8 mouse cellular contexts compared by ENCODE assay signal in genomic region chr1:10835653-10836415, GRCm38 (mm10).
DNase-seq lines count a peak whose midpoint lies in the region; ATAC-seq and TF ChIP-seq lines count a peak whose summit lies in the region.

No protein-coding gene starts in this region.

- H3ac ChIP-seq in C2C12 (ENCODE audit: control insufficient read depth, insufficient read length, low read depth), result no peak overlapping the region

- H3K79me2 ChIP-seq in C2C12 (ENCODE audit: control insufficient read depth, insufficient read depth), result no peaks in the 10 kb centered on the region

- no peaks in the 10 kb centered on the region for H3K79me3 ChIP-seq in C2C12 (ENCODE audit: low read depth)

- TF ChIP-seq POLR2A in thymus, adult 2 months (IDR thresholded peaks at IDR 0.05; ENCODE audit: control insufficient read depth, extremely low read depth, insufficient read depth, low read length, poor library complexity), result no peak

- no peak overlapping the region for H3K4me3 ChIP-seq in C2C12 (ENCODE audit: insufficient read depth, poor library complexity, severe bottlenecking)
- H3K4me3 ChIP-seq in embryonic facial prominence, embryonic 14.5 days (ENCODE audit: low read depth, low read length), result no peak overlapping the region
- no peak overlapping the region for H3K4me3 ChIP-seq in midbrain, embryonic 12.5 days
- no peak overlapping the region for H3K4me3 ChIP-seq in thymus, adult 2 months (ENCODE audit: control insufficient read depth, insufficient read depth, low read length)

- peak; percentile 92 for ATAC-seq in frontal cortex, adult (ENCODE audit: low TSS enrichment)
- no peak for ATAC-seq in embryonic facial prominence, embryonic 14.5 days (ENCODE audit: low read depth)
- peak; percentile 79; the same call in 1 of the 2 replicates for ATAC-seq in midbrain, embryonic 12.5 days (ENCODE audit: low FRiP score, low read depth)

- no peak overlapping the region for H3K27ac ChIP-seq in embryonic facial prominence, embryonic 14.5 days (replicated peaks; ENCODE audit: low read depth, low read length)
- H3K27ac ChIP-seq in midbrain, embryonic 12.5 days (replicated peaks), result no peak overlapping the region
- H3K27ac ChIP-seq in thymus, adult 2 months (ENCODE audit: control insufficient read depth, insufficient read depth, low read length), result no peak overlapping the region

- no peak overlapping the region for H3K9ac ChIP-seq in embryonic facial prominence, embryonic 14.5 days (ENCODE audit: low read depth, low read length)
- no peak overlapping the region for H3K9ac ChIP-seq in midbrain, embryonic 12.5 days (replicated peaks)

- TF ChIP-seq CTCF in C2C12 (IDR thresholded peaks at IDR 0.05; ENCODE audit: control insufficient read depth, insufficient read depth, insufficient read length), result peak; percentile 15
- TF ChIP-seq CTCF in thymus, adult 2 months (IDR thresholded peaks at IDR 0.05; ENCODE audit: borderline replicate concordance, control insufficient read depth, extremely low read depth, insufficient read depth, low read length, poor library complexity), result no peak

- no peaks in the 10 kb centered on the region for H3K27me3 ChIP-seq in C2C12 (ENCODE audit: control insufficient read depth, insufficient read depth, insufficient read length)
- no peaks in the 10 kb centered on the region for H3K27me3 ChIP-seq in embryonic facial prominence, embryonic 14.5 days (replicated peaks; ENCODE audit: control insufficient read depth, insufficient read depth, low read length)
- H3K27me3 ChIP-seq in midbrain, embryonic 12.5 days, result no peaks in the 10 kb centered on the region
- no peaks in the 10 kb centered on the region for H3K27me3 ChIP-seq in thymus, adult 2 months (ENCODE audit: control insufficient read depth, insufficient read depth, low read length)

- H3K4me2 ChIP-seq in embryonic facial prominence, embryonic 14.5 days (ENCODE audit: low read depth, low read length), result no peak overlapping the region
- no peak overlapping the region for H3K4me2 ChIP-seq in midbrain, embryonic 12.5 days (replicated peaks)

- DNase-seq in frontal cortex, postnatal 25 days (ENCODE audit: low spot score in 2 of 2), result no peak
- DNase-seq in embryonic facial prominence, embryonic 14.5 days (ENCODE audit: low spot score), result peak; percentile 85
- DNase-seq in kidney, postnatal 36 days, result peak; percentile 43 to 66
- no peak for DNase-seq in thymus, adult 2 months
- no peak for DNase-seq in thymus, postnatal 36 days

- H3K9me3 ChIP-seq in embryonic facial prominence, embryonic 14.5 days (ENCODE audit: control insufficient read depth, low read length), result no peaks in the 10 kb centered on the region
- 0 out of 2 replicates have a peak, but pooled peaks cover 6% of the 10 kb centered on the region for H3K9me3 ChIP-seq in midbrain, embryonic 12.5 days

- WGBS in embryonic facial prominence, embryonic 14.5 days, result 65% methylated on average over 6 of the region's 6 CpGs
- 69% methylated on average over 6 of the region's 6 CpGs for whole genome bisulfite sequencing in midbrain, embryonic 12.5 days
- WGBS in thymus, adult 2 months, result 78% methylated on average over 6 of the region's 6 CpGs

- no peaks in the 10 kb centered on the region for H3K4me1 ChIP-seq in embryonic facial prominence, embryonic 14.5 days (ENCODE audit: control insufficient read depth, insufficient read depth, low read length)
- H3K4me1 ChIP-seq in midbrain, embryonic 12.5 days, result no peaks in the 10 kb centered on the region
- no peaks in the 10 kb centered on the region for H3K4me1 ChIP-seq in thymus, adult 2 months (replicated peaks; ENCODE audit: control insufficient read depth, insufficient read depth, low read length)

- no peaks in the 10 kb centered on the region for H3K36me3 ChIP-seq in C2C12 (ENCODE audit: control insufficient read depth, insufficient read depth)
- no peaks in the 10 kb centered on the region for H3K36me3 ChIP-seq in embryonic facial prominence, embryonic 14.5 days (ENCODE audit: control insufficient read depth, insufficient read depth, low read length)
- no peaks in the 10 kb centered on the region for H3K36me3 ChIP-seq in midbrain, embryonic 12.5 days
- H3K36me3 ChIP-seq in thymus, adult 2 months (ENCODE audit: control insufficient read depth, insufficient read depth, low read length), result no peaks in the 10 kb centered on the region

TF ChIP-seq in C2C12, 6 proteins besides CTCF, POLR2A, EP300 and RAD21:
- TF ChIP-seq MYOG (IDR thresholded peaks at IDR 0.05; ENCODE audit: control insufficient read depth, extremely low read depth, insufficient read length) (no peak), USF1 (IDR thresholded peaks at IDR 0.05; ENCODE audit: low read depth) (no peak), CEBPB (IDR thresholded peaks at IDR 0.05; ENCODE audit: low read depth) (no peak), MAX (IDR thresholded peaks at IDR 0.05) (no peak), FOSL1 (IDR thresholded peaks at IDR 0.05; ENCODE audit: insufficient read depth, low read length, poor library complexity, severe bottlenecking) (no peak), MYOD1 (IDR thresholded peaks at IDR 0.05; ENCODE audit: control insufficient read depth, insufficient read length, low read depth) (no peak)

Comparison
In these comparisons a context has a peak if more than half of its experiments do, and no peak if none do; other contexts are left out.
1. DNase-seq: peak in embryonic facial prominence, embryonic 14.5 days (single experiment) and kidney, postnatal 36 days (2 of 2); none in frontal cortex, postnatal 25 days (0 of 2), thymus, adult 2 months (single experiment) and thymus, postnatal 36 days (0 of 2).